Mouse (Mus musculus): ENCODE data around the gene Lpar1. TPM values are rescaled to one million over a fixed set of nuclear protein-coding genes. Genes with fewer than 3 reads are reported as not detected.

Lpar1 gene
- polyA plus RNA-seq, 1 experiment from 2014 or later: 36.4 TPM

DNA sequence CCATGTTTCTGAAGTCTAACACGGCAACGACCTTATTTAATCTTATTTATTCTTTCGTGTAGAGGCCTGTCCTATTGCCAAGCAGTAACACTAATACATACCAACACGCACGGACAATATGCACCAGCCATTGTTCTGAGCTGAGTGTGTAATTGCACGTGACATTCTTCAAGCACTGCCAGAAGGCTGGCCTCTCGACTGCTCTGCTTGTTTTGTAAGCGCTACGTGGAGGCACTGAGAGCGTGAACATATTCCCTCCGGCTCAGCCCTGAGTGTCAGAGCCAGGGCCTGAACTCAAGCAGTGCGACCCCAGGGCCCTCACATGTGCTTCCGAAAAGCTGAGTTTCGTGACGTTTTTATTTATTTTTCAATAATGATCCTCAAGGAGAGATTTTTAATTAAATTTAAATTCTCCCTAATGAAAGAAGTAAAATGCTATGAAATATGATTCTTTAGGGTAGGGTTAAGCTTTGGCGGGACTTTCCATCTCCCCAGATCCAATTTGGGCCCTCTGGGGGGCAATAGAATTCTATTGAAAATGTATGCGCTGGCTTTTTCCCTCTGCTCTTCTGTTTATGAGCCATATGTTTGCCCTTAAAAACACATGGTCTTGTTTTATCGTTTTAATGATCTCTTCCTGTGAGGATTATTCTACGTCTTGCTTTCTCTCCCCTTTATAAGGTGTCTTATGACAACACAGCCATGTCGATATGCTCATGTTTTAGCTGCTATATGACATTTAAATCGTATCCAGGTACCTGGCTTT, 52.5 kb downstream of the Lpar1 start:
- WGBS: 64% methylated on average over 21 of the region's 21 CpGs
- Histone ChIP-seq H3K36me3 (ENCODE audit: control insufficient read depth, insufficient read depth, low read length) (no peaks in the 10 kb centered on the region), H3K4me3 (ENCODE audit: low read depth, low read length) (no peak overlapping the region), H3K4me1 (replicated peaks; ENCODE audit: control insufficient read depth, insufficient read depth) (peaks cover 3% of the 10 kb centered on the region), H3K27me3 (ENCODE audit: control insufficient read depth, insufficient read depth, low read length) (no peaks in the 10 kb centered on the region), H3K9ac (ENCODE audit: low read length) (no peak overlapping the region), H3K27ac (replicated peaks) (no peak overlapping the region), H3K9me3 (ENCODE audit: control insufficient read depth, low read length) (no peaks in the 10 kb centered on the region), H3K4me2 (replicated peaks; ENCODE audit: low read depth) (no peak overlapping the region)
- TF ChIP-seq CTCF (IDR thresholded peaks at IDR 0.05; ENCODE audit: low read depth) (no peak), EP300 (optimal IDR thresholded peaks at IDR 0.05) (no peak)
- DNase-seq (ENCODE audit: low spot score) (no peak), ATAC-seq (ENCODE audit: low FRiP score, low TSS enrichment) (0 out of 2 replicates have a peak, but pooled peaks have one; percentile 46)

DNA sequence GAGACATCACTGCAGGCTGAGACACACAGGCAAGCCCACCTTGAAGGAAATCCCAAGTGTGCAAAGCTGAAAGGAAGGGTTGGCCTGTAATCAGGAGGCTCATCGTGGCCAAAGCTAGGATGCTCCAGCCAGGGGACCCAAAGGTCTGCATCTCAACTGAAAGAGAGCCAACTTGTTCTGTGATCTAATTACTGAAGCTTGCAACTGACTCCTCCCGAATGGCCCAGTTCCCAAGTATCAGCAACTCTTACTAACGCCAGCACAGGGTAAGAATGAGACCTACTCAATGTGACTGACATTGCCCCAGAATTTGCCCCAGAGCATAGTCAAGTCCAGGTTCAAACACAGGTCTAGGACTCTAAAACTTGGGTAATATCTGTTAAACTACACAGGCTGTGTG, 53.9 kb downstream of the Lpar1 start:
- Histone ChIP-seq H3K4me1 (replicated peaks; ENCODE audit: control insufficient read depth, insufficient read depth) (peaks cover 3% of the 10 kb centered on the region), H3K9ac (ENCODE audit: low read length) (no peak overlapping the region), H3K9me3 (ENCODE audit: control insufficient read depth, low read length) (no peaks in the 10 kb centered on the region), H3K27me3 (ENCODE audit: control insufficient read depth, insufficient read depth, low read length) (no peaks in the 10 kb centered on the region), H3K4me2 (replicated peaks; ENCODE audit: low read depth) (no peak overlapping the region), H3K27ac (replicated peaks) (no peak overlapping the region), H3K36me3 (ENCODE audit: control insufficient read depth, insufficient read depth, low read length) (no peaks in the 10 kb centered on the region), H3K4me3 (ENCODE audit: low read depth, low read length) (no peak overlapping the region)
- ATAC-seq (ENCODE audit: low FRiP score, low TSS enrichment) (no peak), DNase-seq (ENCODE audit: low spot score) (no peak)
- no peak for TF ChIP-seq EP300 (optimal IDR thresholded peaks at IDR 0.05)
- no peak for TF ChIP-seq CTCF (IDR thresholded peaks at IDR 0.05; ENCODE audit: low read depth)
- 25% methylated on average over 3 of the region's 3 CpGs for WGBS

DNA sequence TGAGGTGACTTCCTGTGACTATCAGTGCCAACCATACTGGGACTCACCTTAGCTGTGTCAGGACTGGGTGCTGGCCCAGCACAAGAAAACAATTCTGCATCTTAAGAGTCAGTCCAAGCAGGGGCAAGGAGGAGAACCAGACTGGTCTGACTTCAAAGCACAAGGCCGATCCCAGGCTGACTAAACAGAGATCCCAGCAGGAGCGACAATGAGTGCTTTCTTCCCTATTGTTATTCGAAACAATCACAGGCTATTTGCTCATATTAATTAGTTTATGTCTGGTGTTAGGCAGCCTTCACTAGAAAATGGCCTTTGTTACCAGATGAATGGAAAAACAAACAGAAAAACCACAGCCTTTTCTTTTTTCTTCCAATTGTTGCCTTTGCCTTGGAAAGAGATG, 54.5 kb downstream of the Lpar1 start:
- TF ChIP-seq CTCF (IDR thresholded peaks at IDR 0.05; ENCODE audit: low read depth): no peak
- TF ChIP-seq EP300 (optimal IDR thresholded peaks at IDR 0.05): no peak
- Histone ChIP-seq H3K36me3 (ENCODE audit: control insufficient read depth, insufficient read depth, low read length) (no peaks in the 10 kb centered on the region), H3K4me2 (replicated peaks; ENCODE audit: low read depth) (no peak overlapping the region), H3K27me3 (ENCODE audit: control insufficient read depth, insufficient read depth, low read length) (no peaks in the 10 kb centered on the region), H3K4me3 (ENCODE audit: low read depth, low read length) (no peak overlapping the region), H3K9me3 (ENCODE audit: control insufficient read depth, low read length) (no peaks in the 10 kb centered on the region), H3K4me1 (replicated peaks; ENCODE audit: control insufficient read depth, insufficient read depth) (peaks cover 3% of the 10 kb centered on the region), H3K27ac (replicated peaks) (0 out of 2 replicates have a peak overlapping the region, but pooled peaks have one; percentile 30), H3K9ac (ENCODE audit: low read length) (no peak overlapping the region)
- 59% methylated on average over 3 of the region's 3 CpGs for WGBS
- ATAC-seq (ENCODE audit: low FRiP score, low TSS enrichment) (no peak), DNase-seq (ENCODE audit: low spot score) (no peak)

DNA sequence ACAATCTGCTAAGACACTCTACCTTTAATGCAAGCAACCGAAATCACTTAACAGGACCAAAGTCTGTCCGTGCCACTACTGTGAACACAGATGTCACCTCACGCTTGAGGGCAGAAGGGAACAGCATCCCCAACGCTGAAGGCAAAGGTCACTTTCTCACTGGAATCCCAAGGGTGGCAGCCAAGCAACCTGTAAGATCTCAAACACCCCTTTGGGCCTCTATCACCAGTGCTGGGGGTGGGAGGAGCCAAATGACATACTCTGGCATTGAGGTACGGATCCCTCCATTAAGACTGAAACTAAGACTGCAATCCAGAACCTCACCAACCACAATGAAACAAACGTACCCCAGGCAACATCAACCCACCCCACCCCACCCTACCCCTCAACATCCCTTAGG, 55.0 kb downstream of the Lpar1 start:
- no peak overlapping the region for H3K4me2 ChIP-seq (replicated peaks; ENCODE audit: low read depth)
- no peak for TF ChIP-seq EP300 (optimal IDR thresholded peaks at IDR 0.05)
- ATAC-seq (ENCODE audit: low FRiP score, low TSS enrichment) (no peak), DNase-seq (ENCODE audit: low spot score) (no peak)
- WGBS: 55% methylated on average over 6 of the region's 6 CpGs
- H3K9me3 ChIP-seq (ENCODE audit: control insufficient read depth, low read length): no peaks in the 10 kb centered on the region
- H3K27ac ChIP-seq (replicated peaks): no peak overlapping the region; the same call in 1 of the 2 replicates
- H3K27me3 ChIP-seq (ENCODE audit: control insufficient read depth, insufficient read depth, low read length): no peaks in the 10 kb centered on the region
- H3K4me1 ChIP-seq (replicated peaks; ENCODE audit: control insufficient read depth, insufficient read depth): peaks cover 3% of the 10 kb centered on the region
- no peak overlapping the region for H3K4me3 ChIP-seq (ENCODE audit: low read depth, low read length)
- H3K9ac ChIP-seq (ENCODE audit: low read length): no peak overlapping the region
- no peaks in the 10 kb centered on the region for H3K36me3 ChIP-seq (ENCODE audit: control insufficient read depth, insufficient read depth, low read length)

DNA sequence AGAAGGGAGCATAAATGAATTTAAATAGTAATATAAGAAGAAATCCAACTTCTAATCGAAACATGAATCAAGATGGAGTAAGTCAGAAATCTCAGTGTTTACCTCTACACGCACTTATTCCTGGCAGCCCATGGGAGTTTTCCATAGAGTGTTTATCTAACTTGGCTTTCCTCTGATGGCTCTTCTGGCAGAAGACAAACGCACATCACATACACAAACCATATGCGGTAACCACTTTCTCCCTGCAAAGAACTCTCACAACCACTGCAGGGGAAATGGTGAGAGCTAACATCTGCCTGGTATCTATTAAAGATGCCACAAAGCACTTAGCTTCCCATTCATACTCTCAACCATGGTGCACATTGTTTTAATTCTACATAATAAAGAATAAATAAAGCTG, 56.4 kb downstream of the Lpar1 start:
- no peak overlapping the region; the same call in 1 of the 2 replicates for H3K4me2 ChIP-seq (replicated peaks; ENCODE audit: low read depth)
- no peak for DNase-seq (ENCODE audit: low spot score)

DNA sequence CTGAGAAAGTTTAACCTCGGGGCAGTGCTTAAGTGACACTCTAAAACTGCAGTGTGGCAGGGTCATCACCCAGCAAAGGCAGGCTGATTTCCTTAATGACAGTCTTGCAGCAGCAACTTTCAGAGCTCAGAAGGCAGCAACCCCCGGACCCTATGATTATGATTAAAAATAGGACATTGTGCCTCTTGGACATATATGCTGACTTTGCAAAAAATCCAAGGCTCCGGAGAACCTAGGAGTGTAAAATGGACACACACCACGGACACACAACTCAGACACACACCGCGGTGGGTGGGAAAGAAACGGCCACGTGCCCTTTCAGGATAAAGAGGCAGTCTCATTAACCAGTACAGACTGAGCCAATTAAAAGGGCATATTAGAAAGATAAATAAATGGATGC, 57.0 kb downstream of the Lpar1 start:
- 0 out of 2 replicates have a peak, but pooled peaks have one; percentile 36 for ATAC-seq (ENCODE audit: low FRiP score, low TSS enrichment)
- Histone ChIP-seq H3K36me3 (ENCODE audit: control insufficient read depth, insufficient read depth, low read length) (no peaks in the 10 kb centered on the region), H3K27me3 (ENCODE audit: control insufficient read depth, insufficient read depth, low read length) (no peaks in the 10 kb centered on the region), H3K9ac (ENCODE audit: low read length) (no peak overlapping the region), H3K27ac (replicated peaks) (peak overlapping the region; percentile 70), H3K4me2 (replicated peaks; ENCODE audit: low read depth) (peak overlapping the region; percentile 8; the same call in 1 of the 2 replicates), H3K4me1 (replicated peaks; ENCODE audit: control insufficient read depth, insufficient read depth) (peaks cover 3% of the 10 kb centered on the region), H3K4me3 (ENCODE audit: low read depth, low read length) (no peak overlapping the region), H3K9me3 (ENCODE audit: control insufficient read depth, low read length) (no peaks in the 10 kb centered on the region)
- no peak for DNase-seq (ENCODE audit: low spot score)
- TF ChIP-seq CTCF (IDR thresholded peaks at IDR 0.05; ENCODE audit: low read depth) (no peak), EP300 (optimal IDR thresholded peaks at IDR 0.05) (no peak)
- WGBS: 35% methylated on average over 8 of the region's 8 CpGs

More for the DNA sequence above, 56.4 kb downstream of the Lpar1 start:
- H3K27ac ChIP-seq (replicated peaks): no peak overlapping the region; the same call in 1 of the 2 replicates
- H3K9ac ChIP-seq (ENCODE audit: low read length): no peak overlapping the region
- no peaks in the 10 kb centered on the region for H3K36me3 ChIP-seq (ENCODE audit: control insufficient read depth, insufficient read depth, low read length)
- peaks cover 3% of the 10 kb centered on the region for H3K4me1 ChIP-seq (replicated peaks; ENCODE audit: control insufficient read depth, insufficient read depth)
- H3K4me3 ChIP-seq (ENCODE audit: low read depth, low read length): no peak overlapping the region
- TF ChIP-seq CTCF (IDR thresholded peaks at IDR 0.05; ENCODE audit: low read depth) (no peak), EP300 (optimal IDR thresholded peaks at IDR 0.05) (no peak)
- H3K9me3 ChIP-seq (ENCODE audit: control insufficient read depth, low read length): no peaks in the 10 kb centered on the region
- ATAC-seq (ENCODE audit: low FRiP score, low TSS enrichment): peak; percentile 41; the same call in 1 of the 2 replicates
- 53% methylated on average over 4 of the region's 4 CpGs for WGBS
- no peaks in the 10 kb centered on the region for H3K27me3 ChIP-seq (ENCODE audit: control insufficient read depth, insufficient read depth, low read length)
